Mouse (Mus musculus) limb, embryonic 11.5 days (tissue): ENCODE data around the gene Slc28a3. TPM values are rescaled to one million over a fixed set of nuclear protein-coding genes. Genes with fewer than 3 reads are reported as not detected.

Experiments used
- ATAC-seq: fragments of 200-750 bp; cut with Nextera tagmentation; 2 replicates; pipeline ENCODE4 v1.8.0; 2017; ENCODE audit warnings: low read depth; ENCODE audit not compliant: insufficient number of reproducible peaks, low FRiP score, low TSS enrichment
- DNase-seq: peaks from one replicate; pipeline ENCODE4 v3.0.0-alpha.2; 2015; ENCODE audit warnings: low spot score
- H3K27ac ChIP-seq: fragments of 300-500 bp; sonication (generic); replicated peaks from 2 replicates; pipeline ENCODE4 v1.5.1; 2014; ENCODE audit warnings: low read depth, mild to moderate bottlenecking, low read length
- H3K27me3 ChIP-seq: fragments of 300-500 bp; sonication (generic); 2 replicates; pipeline ENCODE4 v1.6.1; 2014; ENCODE audit warnings: mild to moderate bottlenecking, low read length, mixed read lengths; ENCODE audit not compliant: control insufficient read depth, insufficient read depth
- H3K36me3 ChIP-seq: fragments of 300-500 bp; sonication (generic); 2 replicates; pipeline ENCODE4 v1.6.1; 2014; ENCODE audit warnings: mild to moderate bottlenecking, low read length, moderate library complexity, mixed read lengths; ENCODE audit not compliant: control insufficient read depth, insufficient read depth
- H3K4me1 ChIP-seq: fragments of 300-500 bp; sonication (generic); 2 replicates; pipeline ENCODE4 v1.6.1; 2014; ENCODE audit warnings: low read length, mixed read lengths; ENCODE audit not compliant: control insufficient read depth, insufficient read depth
- H3K4me2 ChIP-seq: fragments of 300-500 bp; sonication (generic); 2 replicates; pipeline ENCODE4 v1.6.1; 2014; ENCODE audit warnings: low read depth, mild to moderate bottlenecking, moderate library complexity; ENCODE audit not compliant: severe bottlenecking
- H3K4me3 ChIP-seq: fragments of 300-500 bp; sonication (generic); 2 replicates; pipeline ENCODE4 v1.5.1; 2014; ENCODE audit warnings: low read depth, low read length
- H3K9ac ChIP-seq: fragments of 300-500 bp; sonication (generic); 2 replicates; pipeline ENCODE4 v1.6.1; 2014; ENCODE audit warnings: mild to moderate bottlenecking, low read length
- H3K9me3 ChIP-seq: fragments of 300-500 bp; sonication (generic); 2 replicates; pipeline ENCODE4 v1.6.1; 2016; ENCODE audit warnings: low read length; ENCODE audit not compliant: control insufficient read depth
- WGBS: fragments of 180-500 bp; shearing (Covaris S2); extraction: QIAGEN DNeasy Blood & Tissue Kit; methylation state at CpG from one replicate; pipeline ENCODE4 v1.1.7; 2014; 5-methylcytosine and 5-hydroxymethylcytosine counted together
- polyA plus RNA-seq: library from polyadenylated mRNA; unstranded; fragments of >200 nt; fragmentation: Nextera tagmentation; extraction: Ambion mirVana; gene quantifications from 2 replicates; pipeline ENCODE4 v1.2.1, GENCODE M21; 2014

Slc28a3 gene
- polyA plus RNA-seq, 1 experiment from 2014 or later: 0.03 TPM

GRCm38 (mm10) chr13:58538966-58539365, 71.7 kb downstream of the Slc28a3 start:
- Histone ChIP-seq H3K4me3 (no peak overlapping the region), H3K27me3 (no peaks in the 10 kb centered on the region), H3K27ac (no peak overlapping the region), H3K4me2 (no peak overlapping the region), H3K4me1 (0 out of 2 replicates have a peak, but pooled peaks cover 3% of the 10 kb centered on the region), H3K36me3 (no peaks in the 10 kb centered on the region), H3K9me3 (no peaks in the 10 kb centered on the region), H3K9ac (no peak overlapping the region)
- WGBS: 83% methylated on average over 7 of the region's 7 CpGs
- ATAC-seq (no peak), DNase-seq (no peak)

GRCm38 (mm10) chr13:58538366-58538765, 72.3 kb downstream of the Slc28a3 start:
- Histone ChIP-seq H3K9me3 (no peaks in the 10 kb centered on the region), H3K27ac (no peak overlapping the region), H3K27me3 (no peaks in the 10 kb centered on the region), H3K36me3 (no peaks in the 10 kb centered on the region), H3K4me3 (no peak overlapping the region), H3K4me2 (no peak overlapping the region), H3K9ac (no peak overlapping the region), H3K4me1 (0 out of 2 replicates have a peak, but pooled peaks cover 2% of the 10 kb centered on the region)
- ATAC-seq (peak; percentile 60; the same call in 1 of the 2 replicates), DNase-seq (peak; percentile 54)
- WGBS: 41% methylated on average over 4 of the region's 4 CpGs

DNA sequence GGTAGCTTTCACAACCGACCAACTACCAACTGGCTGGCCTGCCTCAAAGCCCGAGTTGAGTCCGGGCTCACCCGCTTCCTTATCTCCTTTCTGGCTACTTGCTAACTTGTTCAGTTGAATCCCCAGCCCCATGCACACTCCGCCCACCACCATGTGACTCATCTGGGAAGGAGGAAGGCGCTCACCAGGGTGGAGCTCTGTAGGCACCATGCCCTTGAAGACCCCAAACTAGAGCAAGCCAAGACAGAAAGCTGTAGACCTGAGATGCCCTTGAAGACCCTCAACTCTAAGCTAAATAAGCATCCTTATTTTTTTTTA, 72.8 kb downstream of the Slc28a3 start:
- Histone ChIP-seq H3K36me3 (no peaks in the 10 kb centered on the region), H3K9me3 (no peaks in the 10 kb centered on the region), H3K27ac (no peak overlapping the region), H3K4me3 (no peak overlapping the region), H3K9ac (no peak overlapping the region), H3K4me1 (no peaks in the 10 kb centered on the region), H3K27me3 (no peaks in the 10 kb centered on the region), H3K4me2 (no peak overlapping the region)
- 80% methylated on average over 6 of the region's 6 CpGs for WGBS
- DNase-seq (no peak), ATAC-seq (no peak)

- 93% methylated on average over 6 of the region's 6 CpGs for WGBS
- ATAC-seq: no peak
- Histone ChIP-seq H3K4me2 (no peak overlapping the region), H3K27me3 (no peaks in the 10 kb centered on the region), H3K4me1 (no peaks in the 10 kb centered on the region), H3K36me3 (no peaks in the 10 kb centered on the region), H3K27ac (no peak overlapping the region), H3K4me3 (no peak overlapping the region), H3K9me3 (no peaks in the 10 kb centered on the region), H3K9ac (no peak overlapping the region)
- no peak for DNase-seq
Measured at GRCm38 (mm10) chr13:58537232-58537915, 73.3 kb downstream of the Slc28a3 start.

- WGBS: 76% methylated on average over 2 of the region's 2 CpGs
- Histone ChIP-seq H3K4me2 (no peak overlapping the region), H3K36me3 (no peaks in the 10 kb centered on the region), H3K27ac (no peak overlapping the region), H3K9ac (no peak overlapping the region), H3K4me1 (no peaks in the 10 kb centered on the region), H3K9me3 (no peaks in the 10 kb centered on the region), H3K4me3 (no peak overlapping the region), H3K27me3 (no peaks in the 10 kb centered on the region)
- ATAC-seq (no peak), DNase-seq (no peak)
Measured at GRCm38 (mm10) chr13:58536466-58537231, 74.0 kb downstream of the Slc28a3 start.

DNA sequence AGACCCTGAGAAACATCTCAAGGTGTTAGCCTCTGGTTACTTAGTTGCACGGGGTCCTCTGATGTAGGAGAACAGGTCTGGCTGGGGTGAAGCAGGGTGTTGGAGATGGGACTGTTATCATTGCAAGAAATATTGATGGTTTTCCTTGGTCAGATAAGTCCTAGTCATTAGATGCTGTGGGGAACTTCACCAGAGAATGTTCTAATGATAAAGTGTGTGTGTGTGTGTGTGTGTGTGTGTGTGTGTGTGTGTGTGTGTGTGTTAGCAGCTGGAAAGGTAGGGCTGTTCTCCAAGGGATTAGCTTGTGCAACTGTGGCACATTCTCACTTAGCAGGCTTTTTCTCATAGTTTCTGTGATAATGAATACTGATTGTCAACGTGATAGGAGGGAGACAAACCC, 75.4 kb downstream of the Slc28a3 start:
- Histone ChIP-seq H3K36me3 (no peaks in the 10 kb centered on the region), H3K4me3 (no peak overlapping the region), H3K9ac (no peak overlapping the region), H3K9me3 (no peaks in the 10 kb centered on the region), H3K27ac (no peak overlapping the region), H3K27me3 (no peaks in the 10 kb centered on the region), H3K4me1 (no peaks in the 10 kb centered on the region), H3K4me2 (no peak overlapping the region)
- ATAC-seq (no peak), DNase-seq (no peak)
- WGBS: 75% methylated on average over 2 of the region's 2 CpGs

- Histone ChIP-seq H3K4me1 (no peaks in the 10 kb centered on the region), H3K4me3 (no peak overlapping the region), H3K9me3 (no peaks in the 10 kb centered on the region), H3K9ac (no peak overlapping the region), H3K27ac (no peak overlapping the region), H3K27me3 (no peaks in the 10 kb centered on the region), H3K36me3 (no peaks in the 10 kb centered on the region), H3K4me2 (no peak overlapping the region)
- DNase-seq: no peak
- ATAC-seq: no peak
- 71% methylated on average over 3 of the region's 3 CpGs for WGBS
Measured at GRCm38 (mm10) chr13:58534861-58535260, 75.8 kb downstream of the Slc28a3 start.

DNA sequence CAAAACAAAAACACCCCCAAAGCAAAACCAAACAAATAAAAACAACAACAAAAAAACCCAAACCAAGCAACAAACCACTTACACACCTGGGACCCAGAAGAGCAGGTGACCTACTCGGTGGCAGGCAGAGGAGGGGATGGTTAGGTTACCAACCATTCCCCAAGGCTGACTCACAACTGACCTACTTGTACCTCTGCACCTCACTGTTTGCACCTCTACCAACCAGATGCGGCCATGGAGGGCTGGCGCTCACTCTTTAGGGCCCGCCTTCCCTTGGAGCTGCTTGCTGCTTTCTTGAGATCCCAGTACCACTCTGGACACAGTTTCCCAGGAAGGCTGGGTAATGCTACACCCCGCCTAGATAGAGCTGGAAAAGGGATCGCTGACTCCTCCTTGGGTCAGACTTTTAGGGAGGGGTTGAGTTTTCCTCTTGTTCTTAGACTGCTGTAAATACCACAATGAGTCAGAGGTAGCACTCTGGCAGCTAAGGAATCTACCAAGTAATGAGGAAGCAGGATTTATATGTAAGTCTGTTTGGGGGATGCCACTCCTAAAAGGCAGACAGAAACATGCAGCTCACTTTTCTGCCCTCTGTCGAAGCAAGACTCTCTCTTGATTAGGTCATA, 76.3 kb downstream of the Slc28a3 start:
- Histone ChIP-seq H3K4me2 (no peak overlapping the region), H3K9ac (no peak overlapping the region), H3K4me1 (no peaks in the 10 kb centered on the region), H3K36me3 (no peaks in the 10 kb centered on the region), H3K27me3 (no peaks in the 10 kb centered on the region), H3K27ac (no peak overlapping the region), H3K4me3 (no peak overlapping the region), H3K9me3 (no peaks in the 10 kb centered on the region)
- ATAC-seq: no peak
- WGBS: 68% methylated on average over 7 of the region's 7 CpGs
- DNase-seq: no peak
